Mouse (Mus musculus): Measurements from ENCODE around the gene Rasgef1c. TPM values are rescaled to one million over a fixed set of nuclear protein-coding genes. Genes with fewer than 3 reads are reported as not detected.

The Rasgef1c gene
- polyA plus RNA-seq, 1 experiment: not detected

- TF ChIP-seq GATA1 (IDR thresholded peaks at IDR 0.05; ENCODE audit: low read length) (no peak), TAL1 (IDR thresholded peaks at IDR 0.05; ENCODE audit: low read length) (no peak)
- H3K4me3 ChIP-seq (replicated peaks): no peak overlapping the region
- no peaks in the 10 kb centered on the region for H3K4me1 ChIP-seq (ENCODE audit: control insufficient read depth)
- no peaks in the 10 kb centered on the region for H3K9me3 ChIP-seq (ENCODE audit: control insufficient read depth, low read length)
- no peaks in the 10 kb centered on the region for H3K36me3 ChIP-seq (ENCODE audit: control insufficient read depth)
- H3K27me3 ChIP-seq (ENCODE audit: control insufficient read depth): peaks cover 2% of the 10 kb centered on the region; the same call in 1 of the 2 replicates
These were observed 17.0 kb downstream of the Rasgef1c start for GRCm38 (mm10) chr11:49918521-49919180.

GRCm38 (mm10) chr11:49919304-49919703 lies 17.7 kb downstream of the Rasgef1c start:
- H3K4me1 ChIP-seq (ENCODE audit: control insufficient read depth): no peaks in the 10 kb centered on the region
- peaks cover 2% of the 10 kb centered on the region; the same call in 1 of the 2 replicates for H3K27me3 ChIP-seq (ENCODE audit: control insufficient read depth)
- no peaks in the 10 kb centered on the region for H3K36me3 ChIP-seq (ENCODE audit: control insufficient read depth)
- TF ChIP-seq TAL1 (IDR thresholded peaks at IDR 0.05; ENCODE audit: low read length): no peak
- H3K9me3 ChIP-seq (ENCODE audit: control insufficient read depth, low read length): no peaks in the 10 kb centered on the region
- H3K4me3 ChIP-seq (replicated peaks): no peak overlapping the region

- no peak for TF ChIP-seq TAL1 (IDR thresholded peaks at IDR 0.05; ENCODE audit: low read length)
- H3K4me1 ChIP-seq (ENCODE audit: control insufficient read depth): peaks cover 2% of the 10 kb centered on the region
- no peaks in the 10 kb centered on the region for H3K9me3 ChIP-seq (ENCODE audit: control insufficient read depth, low read length)
- H3K4me3 ChIP-seq (replicated peaks): no peak overlapping the region
- no peaks in the 10 kb centered on the region for H3K36me3 ChIP-seq (ENCODE audit: control insufficient read depth)
- peaks cover 19% of the 10 kb centered on the region for H3K27me3 ChIP-seq (ENCODE audit: control insufficient read depth)
These were observed 21.9 kb downstream of the Rasgef1c start for GRCm38 (mm10) chr11:49923539-49923938.

GRCm38 (mm10) chr11:49926183-49926582 lies 24.5 kb downstream of the Rasgef1c start:
- Histone ChIP-seq H3K27me3 (ENCODE audit: control insufficient read depth) (peaks cover 22% of the 10 kb centered on the region), H3K36me3 (ENCODE audit: control insufficient read depth) (no peaks in the 10 kb centered on the region), H3K4me3 (replicated peaks) (no peak overlapping the region), H3K9me3 (ENCODE audit: control insufficient read depth, low read length) (no peaks in the 10 kb centered on the region), H3K4me1 (ENCODE audit: control insufficient read depth) (peaks cover 2% of the 10 kb centered on the region)
- no peak for TF ChIP-seq TAL1 (IDR thresholded peaks at IDR 0.05; ENCODE audit: low read length)
- TF ChIP-seq GATA1 (IDR thresholded peaks at IDR 0.05; ENCODE audit: low read length): no peak

- no peak for TF ChIP-seq TAL1 (IDR thresholded peaks at IDR 0.05; ENCODE audit: low read length)
- H3K27me3 ChIP-seq (ENCODE audit: control insufficient read depth): peaks cover 23% of the 10 kb centered on the region
- H3K4me1 ChIP-seq (ENCODE audit: control insufficient read depth): peaks cover 2% of the 10 kb centered on the region
- no peaks in the 10 kb centered on the region for H3K36me3 ChIP-seq (ENCODE audit: control insufficient read depth)
- H3K9me3 ChIP-seq (ENCODE audit: control insufficient read depth, low read length): no peaks in the 10 kb centered on the region
- H3K4me3 ChIP-seq (replicated peaks): no peak overlapping the region
These were observed 25.5 kb downstream of the Rasgef1c start for GRCm38 (mm10) chr11:49927169-49927568.

GRCm38 (mm10) chr11:49927670-49928069 lies 26.0 kb downstream of the Rasgef1c start:
- TF ChIP-seq GATA1 (IDR thresholded peaks at IDR 0.05; ENCODE audit: low read length): no peak
- TF ChIP-seq TAL1 (IDR thresholded peaks at IDR 0.05; ENCODE audit: low read length): no peak
- Histone ChIP-seq H3K4me3 (replicated peaks) (no peak overlapping the region), H3K27me3 (ENCODE audit: control insufficient read depth) (peaks cover 23% of the 10 kb centered on the region), H3K4me1 (ENCODE audit: control insufficient read depth) (peaks cover 2% of the 10 kb centered on the region), H3K36me3 (ENCODE audit: control insufficient read depth) (no peaks in the 10 kb centered on the region), H3K9me3 (ENCODE audit: control insufficient read depth, low read length) (no peaks in the 10 kb centered on the region)

- H3K27me3 ChIP-seq (ENCODE audit: control insufficient read depth): peaks cover 17% of the 10 kb centered on the region
- no peaks in the 10 kb centered on the region for H3K36me3 ChIP-seq (ENCODE audit: control insufficient read depth)
- peaks cover 2% of the 10 kb centered on the region for H3K4me1 ChIP-seq (ENCODE audit: control insufficient read depth)
- H3K9me3 ChIP-seq (ENCODE audit: control insufficient read depth, low read length): no peaks in the 10 kb centered on the region
- no peak overlapping the region for H3K4me3 ChIP-seq (replicated peaks)
- no peak for TF ChIP-seq TAL1 (IDR thresholded peaks at IDR 0.05; ENCODE audit: low read length)
- no peak for TF ChIP-seq GATA1 (IDR thresholded peaks at IDR 0.05; ENCODE audit: low read length)
These were observed 29.5 kb downstream of the Rasgef1c start for GRCm38 (mm10) chr11:49931037-49931625.

GRCm38 (mm10) chr11:49931853-49932252 lies 30.2 kb downstream of the Rasgef1c start:
- Histone ChIP-seq H3K9me3 (ENCODE audit: control insufficient read depth, low read length) (no peaks in the 10 kb centered on the region), H3K4me1 (ENCODE audit: control insufficient read depth) (no peaks in the 10 kb centered on the region), H3K36me3 (ENCODE audit: control insufficient read depth) (no peaks in the 10 kb centered on the region), H3K27me3 (ENCODE audit: control insufficient read depth) (peaks cover 14% of the 10 kb centered on the region), H3K4me3 (replicated peaks) (no peak overlapping the region)
- no peak for TF ChIP-seq GATA1 (IDR thresholded peaks at IDR 0.05; ENCODE audit: low read length)
- TF ChIP-seq TAL1 (IDR thresholded peaks at IDR 0.05; ENCODE audit: low read length): no peak

- H3K27me3 ChIP-seq (ENCODE audit: control insufficient read depth): peaks cover 6% of the 10 kb centered on the region; the same call in 1 of the 2 replicates
- no peak overlapping the region for H3K4me3 ChIP-seq (replicated peaks)
- TF ChIP-seq TAL1 (IDR thresholded peaks at IDR 0.05; ENCODE audit: low read length) (no peak), GATA1 (IDR thresholded peaks at IDR 0.05; ENCODE audit: low read length) (no peak)
- H3K36me3 ChIP-seq (ENCODE audit: control insufficient read depth): no peaks in the 10 kb centered on the region
- no peaks in the 10 kb centered on the region for H3K4me1 ChIP-seq (ENCODE audit: control insufficient read depth)
- H3K9me3 ChIP-seq (ENCODE audit: control insufficient read depth, low read length): no peaks in the 10 kb centered on the region
These were observed 32.2 kb downstream of the Rasgef1c start for GRCm38 (mm10) chr11:49933811-49934210.

Measured in erythroblast, embryonic 14.5 days (primary cell).